8 mouse cellular contexts compared by ENCODE assay signal in genomic region chr4:146167879-146168532, GRCm38 (mm10). TPM values are rescaled to one million over a fixed set of nuclear protein-coding genes. Genes with fewer than 3 reads are reported as not detected.
DNase-seq lines count a peak whose midpoint lies in the region; ATAC-seq lines count a peak whose summit lies in the region.
"Not testable (repeated sequence)": the region's sequence is repeated elsewhere in the genome, so short reads cannot be mapped to it uniquely, and the experiment has no call there.
"Had no signal": no experiment of that assay in that cellular context is flagged by ENCODE, and none has a peak within 500 bp of the region (broad histone marks: within the 10 kb centered on the region; RNA-seq: fewer than 3 reads in every experiment).

No protein-coding gene starts in this region.

- not testable (repeated sequence) for H3K4me2 ChIP-seq in forebrain, embryonic 11.5 days (ENCODE audit: low read depth, low read length, severe bottlenecking); heart, embryonic 14.5 days (ENCODE audit: low read length); intestine, embryonic 15.5 days (replicated peaks); liver, embryonic 11.5 days; midbrain, embryonic 13.5 days (replicated peaks); stomach, embryonic 14.5 days (replicated peaks; ENCODE audit: low read depth, low read length)

- not testable (repeated sequence) for H3K27me3 ChIP-seq in forebrain, embryonic 11.5 days (ENCODE audit: control insufficient read depth, insufficient read depth, low read length); heart, embryonic 14.5 days (ENCODE audit: control insufficient read depth, insufficient read depth, low read length); intestine, embryonic 15.5 days (replicated peaks); liver, embryonic 11.5 days (replicated peaks; ENCODE audit: control insufficient read depth, insufficient read depth, low read length); midbrain, embryonic 13.5 days; stomach, embryonic 14.5 days (ENCODE audit: control insufficient read depth, insufficient read depth, low read length)

- not testable (repeated sequence) for H3K4me3 ChIP-seq in forebrain, embryonic 11.5 days (ENCODE audit: low read depth, low read length); heart, embryonic 14.5 days (ENCODE audit: control insufficient read depth in 1 of 2, insufficient read depth in 1 of 2, low read depth in 1 of 2, low read length in 2 of 2); intestine, embryonic 15.5 days (replicated peaks); liver, embryonic 11.5 days (ENCODE audit: low read depth, low read length); midbrain, embryonic 13.5 days (replicated peaks); stomach, embryonic 14.5 days (ENCODE audit: low read depth, low read length)

- not testable (repeated sequence) for H3K27ac ChIP-seq in forebrain, embryonic 11.5 days (ENCODE audit: low read depth, low read length); heart, embryonic 14.5 days (replicated peaks in 1 of 2; ENCODE audit: control insufficient read depth in 1 of 2, insufficient read depth in 1 of 2, low read depth in 2 of 2, low read length in 2 of 2); intestine, embryonic 15.5 days; liver, embryonic 11.5 days (ENCODE audit: low read depth, low read length); midbrain, embryonic 13.5 days; stomach, embryonic 14.5 days (ENCODE audit: low read length)

- peak; percentile 57 for DNase-seq in ZHBTc4 (ENCODE audit: low read depth, low spot score)
- peak; percentile 51 for DNase-seq in forebrain, embryonic 11.5 days (ENCODE audit: low spot score)
- DNase-seq in liver, embryonic 11.5 days (ENCODE audit: low spot score): peak; percentile 30

- H3K9ac ChIP-seq in forebrain, embryonic 11.5 days (ENCODE audit: low read length); heart, embryonic 14.5 days (ENCODE audit: low read length); intestine, embryonic 15.5 days; liver, embryonic 11.5 days (ENCODE audit: low read depth, low read length); midbrain, embryonic 13.5 days (replicated peaks); stomach, embryonic 14.5 days (replicated peaks; ENCODE audit: low read depth, low read length): not testable (repeated sequence)

- 84% methylated on average over 10 of the region's 10 CpGs for WGBS in forebrain, embryonic 11.5 days
- 72% methylated on average over 10 of the region's 10 CpGs for WGBS in heart, embryonic 14.5 days
- WGBS in intestine, embryonic 15.5 days: 82% methylated on average over 10 of the region's 10 CpGs
- WGBS in liver, embryonic 11.5 days: 76% methylated on average over 10 of the region's 10 CpGs
- WGBS in midbrain, embryonic 13.5 days: 84% methylated on average over 10 of the region's 10 CpGs
- 81% methylated on average over 10 of the region's 10 CpGs for WGBS in stomach, embryonic 14.5 days

- not testable (repeated sequence) for H3K36me3 ChIP-seq in forebrain, embryonic 11.5 days (ENCODE audit: control insufficient read depth, insufficient read depth, low read length); heart, embryonic 14.5 days (ENCODE audit: control insufficient read depth, insufficient read depth, low read length); intestine, embryonic 15.5 days; liver, embryonic 11.5 days (ENCODE audit: control insufficient read depth, insufficient read depth, low read length); midbrain, embryonic 13.5 days; stomach, embryonic 14.5 days (ENCODE audit: control insufficient read depth, insufficient read depth, low read length)

- ATAC-seq in forebrain, embryonic 11.5 days (replicated peaks; ENCODE audit: low FRiP score): peak; percentile 75
- ATAC-seq in heart, embryonic 14.5 days (ENCODE audit: insufficient number of reproducible peaks, insufficient read depth, low FRiP score, low read depth): peak; percentile 32; the same call in 1 of the 2 replicates
- ATAC-seq in intestine, embryonic 15.5 days: peak; percentile 53
- ATAC-seq in liver, embryonic 11.5 days (replicated peaks; ENCODE audit: low FRiP score): peak; percentile 63
- peak; percentile 68 for ATAC-seq in midbrain, embryonic 13.5 days
- ATAC-seq in stomach, embryonic 14.5 days (ENCODE audit: insufficient number of reproducible peaks, insufficient read depth, low FRiP score, low read depth): peak; percentile 72

- H3K9me3 ChIP-seq in forebrain, embryonic 11.5 days (ENCODE audit: control insufficient read depth, low read length); intestine, embryonic 15.5 days; liver, embryonic 11.5 days (ENCODE audit: control insufficient read depth, low read length): not testable (repeated sequence)
- H3K9me3 ChIP-seq in heart, embryonic 14.5 days (ENCODE audit: control insufficient read depth, low read length): peaks cover 11% of the 10 kb centered on the region
- peaks cover 15% of the 10 kb centered on the region for H3K9me3 ChIP-seq in midbrain, embryonic 13.5 days
- peaks cover 10% of the 10 kb centered on the region; the same call in 1 of the 2 replicates for H3K9me3 ChIP-seq in stomach, embryonic 14.5 days (ENCODE audit: control insufficient read depth, low read depth, low read length)

- H3K4me1 ChIP-seq in forebrain, embryonic 11.5 days (replicated peaks; ENCODE audit: control insufficient read depth, insufficient read depth, low read length); heart, embryonic 14.5 days (ENCODE audit: control insufficient read depth in 2 of 2, insufficient read depth in 2 of 2, low read length in 2 of 2); intestine, embryonic 15.5 days (replicated peaks); liver, embryonic 11.5 days (replicated peaks; ENCODE audit: control insufficient read depth, insufficient read depth, low read length); midbrain, embryonic 13.5 days (replicated peaks); stomach, embryonic 14.5 days (ENCODE audit: control insufficient read depth, insufficient read depth, low read length): not testable (repeated sequence)

RNA-seq across cellular contexts. Expression of gene Zfp600, which starts 11.4 kb away (rescaled TPM):
- polyA plus RNA-seq in forebrain, embryonic 11.5 days (2014; fragmentation: Nextera tagmentation; extraction: Ambion mirVana): not detected in 2 replicates
- polyA plus RNA-seq in heart, embryonic 14.5 days (2014; fragmentation: Nextera tagmentation; extraction: Ambion mirVana): 0.22 TPM in 1 of 2 replicates, not detected in the other
- 0.14 TPM in 1 of 2 replicates, not detected in the other for polyA plus RNA-seq in intestine, embryonic 15.5 days (2015; fragmentation: Nextera tagmentation; extraction: Ambion mirVana)
- 0.10 TPM in 1 of 2 replicates, not detected in the other for polyA plus RNA-seq in liver, embryonic 11.5 days (2014; fragmentation: Nextera tagmentation; extraction: Ambion mirVana)
- polyA plus RNA-seq in midbrain, embryonic 13.5 days (2015; fragmentation: Nextera tagmentation; extraction: Ambion mirVana): not detected in 2 replicates
- polyA plus RNA-seq in stomach, embryonic 14.5 days (2014; fragmentation: Nextera tagmentation; extraction: Ambion mirVana): not detected in 2 replicates
- polyA plus RNA-seq: gonadal fat pad, adult 2 months had no signal
